Mouse (Mus musculus) spleen, adult 2 months (tissue): ENCODE results near the gene Esr1.

Experiments used
- CTCF ChIP-seq: fragments of 200-500 bp; IDR thresholded peaks from 2 replicates; pipeline ENCODE4 v1.5.1; 2011; ENCODE audit warnings: mild to moderate bottlenecking, inconsistent platforms; ENCODE audit not compliant: insufficient read depth, insufficient read length, insufficient replicate concordance; ENCODE audit errors: extremely low read depth
- POLR2A ChIP-seq: fragments of 200-500 bp; IDR thresholded peaks from 2 replicates; pipeline ENCODE4 v1.6.1; 2011; ENCODE audit warnings: low read depth, low read length, inconsistent platforms

DNA sequence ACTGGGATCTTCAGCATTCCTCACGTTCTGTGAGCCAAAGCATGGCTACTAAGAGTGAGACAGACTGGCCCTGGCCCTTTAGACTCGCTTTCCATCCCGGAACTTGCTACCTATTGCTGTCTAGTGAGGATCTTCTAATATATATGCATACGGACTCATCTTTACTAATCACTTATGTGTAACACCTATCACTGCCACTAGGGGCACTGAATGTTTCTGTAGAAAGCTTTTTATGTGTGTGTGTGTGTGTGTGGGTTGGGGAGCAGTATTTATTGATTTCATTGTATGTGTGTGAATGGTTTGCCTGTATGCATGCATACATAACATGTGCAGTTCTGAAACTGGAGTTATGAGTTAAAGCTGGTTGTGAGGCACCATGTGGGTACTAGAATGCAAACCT lies 17.6 kb upstream of the Esr1 start:
- TF ChIP-seq CTCF (no peak), POLR2A (no peak)
